Mouse (Mus musculus): ENCODE measurements around the gene Snrnp200.

GRCm38 (mm10) chr2:127255294-127255693 lies 47.1 kb downstream of the Snrnp200 start:
- no peak for TF ChIP-seq POLR2A (IDR thresholded peaks at IDR 0.05; ENCODE audit: insufficient read length, low read depth)
- TF ChIP-seq TCF3 (IDR thresholded peaks at IDR 0.05; ENCODE audit: insufficient read length, low read depth): no peak
- no peak for TF ChIP-seq TCF12 (IDR thresholded peaks at IDR 0.05; ENCODE audit: insufficient read depth, poor library complexity, severe bottlenecking)
- no peak for TF ChIP-seq MYOG (IDR thresholded peaks at IDR 0.05; ENCODE audit: control insufficient read depth in 1 of 3, insufficient read depth in 1 of 3, insufficient read length in 2 of 3, low read depth in 2 of 3)
- TF ChIP-seq REST (IDR thresholded peaks at IDR 0.05; ENCODE audit: insufficient read depth, insufficient read length): no peak
- TF ChIP-seq POLR2AphosphoS2 (IDR thresholded peaks at IDR 0.05; ENCODE audit: insufficient read length, low read depth): no peak
- no peak for TF ChIP-seq MAX (IDR thresholded peaks at IDR 0.05; ENCODE audit: low read depth)
- no peak for TF ChIP-seq MYOD1 (IDR thresholded peaks at IDR 0.05; ENCODE audit: control insufficient read depth in 1 of 3, insufficient read length in 2 of 3, low read depth in 2 of 3)

Data from myocyte (in vitro differentiated cells).